Mouse (Mus musculus) olfactory bulb, adult 2 months (tissue): ENCODE results near the gene Snrpa. TPM values are rescaled to one million over a fixed set of nuclear protein-coding genes. Genes with fewer than 3 reads are reported as not detected.
A peak's percentile ranks its signal among the peaks of the same experiment; 100 is the strongest.

ENCODE experiments used
- H3K27ac ChIP-seq: fragments of 200-500 bp; 2 replicates; pipeline ENCODE4 v1.5.1; 2012; ENCODE audit warnings: low read depth, low read length; ENCODE audit not compliant: insufficient read depth
- H3K4me1 ChIP-seq: fragments of 200-500 bp; 2 replicates; pipeline ENCODE4 v1.6.1; 2012; ENCODE audit warnings: low read length; ENCODE audit not compliant: control insufficient read depth, insufficient read depth
- H3K4me3 ChIP-seq: fragments of 200-500 bp; 2 replicates; pipeline ENCODE4 v1.5.1; 2012; ENCODE audit warnings: mild to moderate bottlenecking, low read depth, low read length, moderate library complexity; ENCODE audit not compliant: insufficient read depth
- CTCF ChIP-seq: fragments of 200-500 bp; IDR thresholded peaks from 2 replicates; pipeline ENCODE4 v1.5.1; 2012; ENCODE audit warnings: low read depth, mild to moderate bottlenecking, low read length, moderate library complexity; ENCODE audit not compliant: insufficient read depth
- POLR2A ChIP-seq: fragments of 200-500 bp; IDR thresholded peaks from 2 replicates; pipeline ENCODE4 v1.6.1; 2012; ENCODE audit warnings: mild to moderate bottlenecking, low read depth, low read length, moderate library complexity; ENCODE audit not compliant: insufficient read depth
- WGBS: fragments of 180-500 bp; shearing (Covaris S2); methylation state at CpG from one replicate; pipeline ENCODE4 v1.1.7; 2018; 5-methylcytosine and 5-hydroxymethylcytosine counted together
- polyA plus RNA-seq: library from polyadenylated mRNA; stranded (reverse); fragments of >200 nt; gene quantifications from 2 replicates; pipeline ENCODE4 v1.2.4, GENCODE M21; 2012; ENCODE audit warnings: low replicate concordance; ENCODE audit not compliant: missing spikeins, insufficient read depth, insufficient read length

The Snrpa gene
- polyA plus RNA-seq, 1 experiment: not detected

DNA sequence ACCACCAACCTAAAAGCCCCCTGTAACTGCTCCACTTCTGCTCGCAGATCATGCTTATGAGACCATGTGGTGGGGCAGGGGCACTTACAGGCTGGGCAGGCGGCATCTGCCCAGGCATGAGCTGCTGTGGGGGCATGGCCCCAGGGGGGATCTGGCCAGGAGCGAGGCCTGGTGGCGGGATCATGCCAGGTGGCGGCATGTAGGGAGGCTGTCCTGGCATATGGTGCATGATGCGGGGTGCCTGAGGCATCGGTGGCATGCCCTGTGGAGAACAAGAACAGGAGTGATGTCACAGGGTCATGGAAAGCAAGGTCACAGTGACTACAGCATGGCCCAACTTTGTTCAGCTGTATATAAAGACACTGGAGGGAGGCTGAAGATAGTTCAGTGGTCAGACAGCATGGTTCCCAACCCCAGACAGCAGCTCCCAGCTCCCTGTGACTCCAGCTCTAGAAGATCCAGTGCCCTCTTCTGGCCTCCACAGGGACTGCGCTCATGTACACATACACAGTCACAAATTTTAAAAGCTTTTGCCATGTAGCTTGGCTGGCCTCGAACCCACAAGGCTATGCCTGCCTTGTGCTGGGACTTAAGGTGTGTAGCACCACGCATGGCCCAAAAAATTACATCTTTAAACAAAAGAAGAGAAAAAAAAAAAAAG, 6.7 kb downstream of the Snrpa start:
- Histone ChIP-seq H3K4me1 (peaks cover 7% of the 10 kb centered on the region; the same call in 1 of the 2 replicates), H3K27ac (no peak overlapping the region), H3K4me3 (no peak overlapping the region)
- TF ChIP-seq POLR2A (no peak), CTCF (no peak)
- WGBS: 95% methylated on average over 10 of the region's 10 CpGs

DNA sequence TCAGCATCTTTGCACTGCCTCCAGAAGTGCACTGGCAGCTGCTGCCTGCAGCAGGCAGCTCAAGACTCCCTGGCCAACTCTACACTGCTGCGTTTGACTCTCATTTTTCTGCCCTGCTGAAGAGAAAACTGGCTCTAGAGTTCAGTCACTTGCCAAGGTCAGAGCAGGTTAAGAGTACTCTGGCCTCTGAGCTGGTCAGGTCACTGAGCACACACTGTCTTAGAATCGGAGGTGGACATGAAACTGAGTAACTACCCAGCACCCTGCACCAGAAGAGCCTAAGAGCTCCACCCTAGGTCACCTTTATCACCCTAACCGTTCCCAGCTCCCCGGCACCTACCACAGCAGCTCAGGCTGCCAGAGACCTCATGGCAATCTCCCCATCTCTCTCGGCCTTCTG, 10.1 kb downstream of the Snrpa start:
- no peak for TF ChIP-seq CTCF
- no peak for TF ChIP-seq POLR2A
- Histone ChIP-seq H3K4me1 (no peaks in the 10 kb centered on the region), H3K4me3 (no peak overlapping the region), H3K27ac (no peak overlapping the region)
- WGBS: 86% methylated on average over 5 of the region's 5 CpGs

DNA sequence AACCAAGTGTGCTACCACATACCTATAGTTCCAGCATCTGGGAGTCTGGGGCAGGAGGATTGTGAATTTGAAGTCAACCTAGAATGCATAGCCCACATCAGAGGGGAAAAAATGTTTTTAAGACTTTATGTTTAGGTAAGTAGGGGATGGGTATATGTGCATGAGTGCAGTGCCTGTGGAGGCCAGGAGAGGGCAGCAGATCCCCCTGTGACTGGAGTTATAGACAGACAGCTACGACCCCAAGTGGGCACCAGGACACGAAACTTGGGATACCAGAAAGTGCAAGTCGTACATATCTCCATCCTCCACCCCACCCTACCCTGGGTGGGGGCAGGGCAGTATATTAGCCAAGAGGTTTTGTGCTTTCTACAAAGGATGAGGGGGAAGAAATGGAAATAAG, 11.1 kb downstream of the Snrpa start:
- WGBS: 63% methylated on average over 3 of the region's 3 CpGs
- Histone ChIP-seq H3K27ac (no peak overlapping the region), H3K4me3 (no peak overlapping the region), H3K4me1 (no peaks in the 10 kb centered on the region)
- TF ChIP-seq POLR2A: no peak

DNA sequence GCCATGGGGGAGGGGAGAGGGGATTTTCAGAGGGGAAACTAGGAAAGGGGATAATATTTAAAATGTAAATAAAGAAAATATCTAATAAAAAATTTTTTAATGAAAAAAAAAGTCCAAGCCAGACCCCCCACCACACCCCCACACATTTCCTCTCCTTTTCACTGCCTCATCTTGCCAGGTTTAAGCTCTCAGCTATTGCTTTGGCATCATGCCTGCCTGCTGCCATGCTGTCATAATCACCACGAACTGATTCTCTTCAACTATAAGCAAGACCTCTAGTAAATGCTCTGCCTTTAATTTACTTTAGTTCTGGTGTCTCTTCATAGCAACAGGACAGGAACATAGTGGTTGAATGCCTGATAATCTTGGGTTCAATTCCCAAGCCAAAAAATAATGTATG, 13.6 kb downstream of the Snrpa start:
- 59% methylated on average over 1 of the region's 1 CpGs for WGBS
- H3K4me3 ChIP-seq: no peak overlapping the region
- H3K4me1 ChIP-seq: no peaks in the 10 kb centered on the region
- no peak overlapping the region for H3K27ac ChIP-seq
- TF ChIP-seq CTCF: no peak
- TF ChIP-seq POLR2A: no peak

DNA sequence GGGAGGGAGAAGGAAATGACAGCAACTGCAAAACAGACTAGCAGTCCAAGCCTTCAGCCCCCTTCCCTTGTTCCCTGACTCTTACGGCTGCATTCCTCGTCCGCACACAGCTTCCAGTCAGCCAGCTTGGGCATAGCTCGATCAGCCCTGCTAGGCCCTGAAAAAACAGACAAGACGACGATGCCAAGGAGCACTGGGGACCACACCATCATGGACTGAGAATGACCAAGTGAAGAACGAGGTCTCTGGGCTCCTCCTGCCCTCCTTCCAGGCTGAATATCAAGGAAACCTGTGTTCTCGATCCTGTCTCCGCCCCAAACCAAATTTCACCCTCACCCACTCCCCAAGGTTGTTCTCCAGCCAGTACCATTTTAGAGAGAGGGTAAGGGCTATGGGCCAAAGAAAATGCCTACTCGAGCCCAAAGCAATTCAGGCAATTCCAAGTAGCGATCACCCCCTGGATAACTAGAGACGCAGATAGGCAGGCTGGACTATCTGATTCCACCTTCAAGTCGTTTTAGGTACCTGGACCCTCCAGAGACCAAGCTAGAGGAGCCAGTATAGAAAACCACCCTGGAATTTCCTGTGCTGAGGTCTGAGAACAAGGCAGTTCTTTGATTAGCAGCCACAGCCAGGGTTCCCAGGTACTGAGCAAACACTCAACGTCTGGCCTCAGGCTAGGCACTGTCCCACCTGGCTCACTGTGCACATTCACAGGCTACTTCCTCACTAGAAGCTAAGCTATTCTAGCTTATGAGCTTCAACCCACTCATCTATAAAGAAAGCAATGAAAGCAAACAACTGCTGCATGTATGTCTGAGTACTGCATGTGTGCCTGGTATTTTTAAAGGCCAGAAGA, 15.0 kb downstream of the Snrpa start, which contains the start of the genes Gm21983 and Mia:
Gm21983 (minus strand) TSS at position 250 of the 859 bp plus-strand sequence.
Mia (minus strand) TSS at position 321 of the 859 bp plus-strand sequence.
- H3K4me3 ChIP-seq: no peak within 1 kb of the TSS
- TF ChIP-seq POLR2A (no peak), CTCF (no peak)
- WGBS: 68% methylated on average over 14 of the region's 14 CpGs
- no peak within 1 kb of the TSS for H3K27ac ChIP-seq
- H3K4me1 ChIP-seq: no peaks in the 10 kb centered on the region

DNA sequence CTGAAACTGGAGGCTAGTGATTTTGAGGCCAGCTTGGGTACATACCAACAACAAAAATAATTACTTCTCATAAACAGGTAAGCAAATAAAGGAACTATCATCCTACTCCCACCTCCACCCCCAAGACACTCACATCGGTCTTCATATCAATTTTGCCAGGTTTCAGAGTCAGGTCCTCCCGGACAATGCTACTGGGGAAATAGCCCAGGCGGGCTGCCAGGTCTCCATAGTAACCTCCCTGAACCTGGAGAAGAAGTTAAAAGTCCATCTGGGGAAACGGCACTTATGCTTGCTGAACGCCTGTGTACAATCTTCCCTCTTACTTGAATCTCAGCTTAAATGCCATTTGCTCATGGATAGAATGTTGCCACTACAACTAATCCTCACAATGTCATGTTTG, 16.0 kb downstream of the Snrpa start:
- H3K4me1 ChIP-seq: no peaks in the 10 kb centered on the region
- no peak overlapping the region for H3K27ac ChIP-seq
- H3K4me3 ChIP-seq: no peak overlapping the region
- 38% methylated on average over 5 of the region's 5 CpGs for WGBS
- no peak for TF ChIP-seq POLR2A
- TF ChIP-seq CTCF: no peak

DNA sequence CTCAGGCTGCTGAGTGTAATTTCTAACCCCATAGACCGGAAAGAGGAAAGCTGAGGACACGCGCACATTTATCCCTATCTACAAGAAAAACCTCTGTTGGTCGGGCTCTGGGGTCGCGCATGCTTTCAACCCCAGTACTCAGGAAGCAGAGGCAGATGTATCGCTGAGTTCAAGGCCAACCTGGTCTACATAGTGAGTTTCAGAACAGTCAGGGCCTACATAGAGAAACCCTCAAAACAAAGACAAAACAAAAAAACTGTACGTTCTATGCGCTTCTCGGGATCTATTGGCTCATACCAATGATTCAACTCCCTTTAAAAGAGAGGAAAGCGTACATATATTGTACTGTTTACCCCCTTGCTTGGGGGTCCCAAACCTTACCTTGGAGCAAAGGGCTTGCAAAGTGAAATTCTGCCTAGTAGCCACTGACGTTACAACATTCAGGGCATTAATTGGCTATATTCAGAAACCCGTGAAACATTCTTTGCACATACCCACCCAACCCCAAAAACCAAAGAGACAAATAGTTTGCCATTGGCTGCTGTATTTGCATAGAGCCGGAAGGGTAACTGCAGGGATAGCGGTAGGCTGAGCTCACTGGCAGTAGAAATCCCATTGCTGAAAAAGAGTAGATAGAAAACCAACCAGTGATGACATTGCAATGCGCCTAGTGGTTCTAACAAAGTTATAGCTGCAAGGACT, 16.7 kb downstream of the Snrpa start:
- no peak for TF ChIP-seq CTCF
- no peak for TF ChIP-seq POLR2A
- peak overlapping the region; percentile 47 for H3K4me3 ChIP-seq
- H3K27ac ChIP-seq: peak overlapping the region; percentile 85
- no peaks in the 10 kb centered on the region for H3K4me1 ChIP-seq
- WGBS: 38% methylated on average over 16 of the region's 16 CpGs

DNA sequence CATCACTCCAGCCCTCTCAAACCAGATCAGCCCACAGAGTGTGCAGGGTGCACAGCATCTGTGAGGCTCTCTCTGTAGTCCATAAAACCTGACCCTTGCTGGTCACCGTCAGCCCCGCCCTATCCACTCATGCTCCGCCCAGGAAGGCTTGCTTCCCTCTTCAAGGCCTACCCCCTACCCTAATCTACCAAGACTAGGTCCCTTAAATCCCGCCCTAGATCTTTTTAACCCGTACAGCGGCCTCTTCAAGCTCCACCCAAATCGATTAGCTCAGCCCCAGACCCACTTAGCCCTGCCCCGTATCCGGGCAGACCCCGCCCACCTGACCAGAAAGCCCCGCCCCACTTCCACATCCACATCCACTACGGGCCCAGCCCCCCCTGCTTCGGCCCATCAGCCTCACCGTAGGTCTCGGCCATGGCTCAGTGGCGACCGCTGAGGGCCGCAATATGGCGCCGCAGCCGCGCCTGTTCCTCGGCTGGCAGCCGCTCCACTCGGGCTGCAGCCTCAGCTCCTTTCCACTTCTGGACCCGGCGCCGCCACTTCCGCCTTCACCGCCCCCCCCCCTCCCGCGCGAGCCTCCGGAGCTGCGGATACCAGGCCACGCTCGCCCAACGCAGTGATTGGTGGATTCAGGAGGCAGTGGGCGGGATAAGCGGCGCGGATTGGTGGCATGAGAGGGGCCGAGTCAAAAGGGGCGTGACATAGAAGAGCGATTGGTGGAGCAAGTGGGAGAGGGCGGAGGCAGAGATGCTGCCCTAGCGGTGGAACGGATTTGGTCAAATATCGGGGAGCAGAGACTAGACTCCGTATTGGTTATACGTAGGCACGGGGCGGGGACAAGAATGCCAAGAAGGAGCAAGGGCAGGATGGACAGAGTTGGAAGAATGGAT, 17.5 kb downstream of the Snrpa start, which contains the start of gene Rab4b:
Rab4b (minus strand) TSS at position 573 of the 893 bp plus-strand sequence.
- TF ChIP-seq CTCF (no peak), POLR2A (peak; percentile 36)
- Histone ChIP-seq H3K4me3 (peak within 1 kb of the TSS; percentile 69), H3K27ac (peak within 1 kb of the TSS; percentile 85), H3K4me1 (no peaks in the 10 kb centered on the region)
- under 1% methylated on average over 53 of the region's 53 CpGs for WGBS
